Mouse (Mus musculus) testis, adult 2 months (tissue): ENCODE data around the gene Car14. TPM values are rescaled to one million over a fixed set of nuclear protein-coding genes. Genes with fewer than 3 reads are reported as not detected.
A peak's percentile ranks its signal among the peaks of the same experiment; 100 is the strongest.
"Not testable (repeated sequence)": the region's sequence is repeated elsewhere in the genome, so short reads cannot be mapped to it uniquely, and the experiment has no call there.

Experiments used
- H3K27ac ChIP-seq: fragments of 200-500 bp; 2 replicates; pipeline ENCODE4 v1.5.1; 2012; ENCODE audit warnings: low read depth, low read length; ENCODE audit not compliant: control insufficient read depth, insufficient read depth
- H3K27me3 ChIP-seq: fragments of 200-500 bp; 2 replicates; pipeline ENCODE4 v1.6.1; 2012; ENCODE audit warnings: mild to moderate bottlenecking, low read length, moderate library complexity; ENCODE audit not compliant: control insufficient read depth, insufficient read depth
- H3K36me3 ChIP-seq: fragments of 200-500 bp; 2 replicates; pipeline ENCODE4 v1.6.1; 2012; ENCODE audit warnings: mild to moderate bottlenecking, low read length; ENCODE audit not compliant: control insufficient read depth, insufficient read depth
- H3K4me1 ChIP-seq: fragments of 200-500 bp; 2 replicates; pipeline ENCODE4 v1.6.1; 2012; ENCODE audit warnings: low read length; ENCODE audit not compliant: control insufficient read depth, insufficient read depth
- H3K4me3 ChIP-seq: fragments of 200-500 bp; 2 replicates; pipeline ENCODE4 v1.5.1; 2012; ENCODE audit warnings: low read depth, mild to moderate bottlenecking, low read length, moderate library complexity, mixed read lengths; ENCODE audit not compliant: control insufficient read depth
- CTCF ChIP-seq: fragments of 200-500 bp; IDR thresholded peaks from 2 replicates; pipeline ENCODE4 v1.5.1; 2012; ENCODE audit warnings: low read depth, mild to moderate bottlenecking, inconsistent platforms, low read length, moderate library complexity; ENCODE audit not compliant: control insufficient read depth, insufficient read depth, insufficient replicate concordance
- POLR2A ChIP-seq: fragments of 200-500 bp; IDR thresholded peaks from 2 replicates; pipeline ENCODE4 v1.6.1; 2012; ENCODE audit warnings: low read depth, mild to moderate bottlenecking, inconsistent platforms, low read length, moderate library complexity; ENCODE audit not compliant: control insufficient read depth
- polyA plus RNA-seq: library from polyadenylated mRNA; depleted of rRNA; stranded (reverse); fragments of >200 nt; gene quantifications from 2 replicates; pipeline ENCODE4 v1.2.3, GENCODE M21; 2012

The Car14 gene
- polyA plus RNA-seq, 1 experiment: 2.0 TPM

DNA sequence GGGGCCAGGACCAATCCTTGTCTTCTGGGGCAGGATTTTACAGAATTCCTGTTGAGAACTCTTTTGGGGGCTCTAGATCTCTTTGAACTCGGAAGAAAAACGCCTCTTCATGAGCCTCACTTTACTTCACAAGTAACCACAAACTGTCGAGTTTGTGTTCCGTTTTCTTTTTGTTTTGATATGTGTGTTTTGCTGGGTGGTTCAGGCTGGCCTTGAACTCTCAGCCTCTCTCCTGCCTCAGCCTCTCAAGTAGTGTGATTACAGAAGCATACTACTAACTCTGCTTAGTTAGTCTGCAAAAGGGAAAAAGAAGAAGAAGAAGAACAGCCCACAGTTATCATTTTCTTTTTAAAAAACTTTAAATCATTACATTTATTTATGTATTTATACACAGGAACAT is 19.7 kb upstream of the Car14 start:
- Histone ChIP-seq H3K4me3 (no peak overlapping the region), H3K4me1 (peaks cover 6% of the 10 kb centered on the region), H3K27me3 (no peaks in the 10 kb centered on the region), H3K27ac (no peak overlapping the region), H3K36me3 (no peaks in the 10 kb centered on the region)
- no peak for TF ChIP-seq CTCF
- TF ChIP-seq POLR2A: no peak

DNA sequence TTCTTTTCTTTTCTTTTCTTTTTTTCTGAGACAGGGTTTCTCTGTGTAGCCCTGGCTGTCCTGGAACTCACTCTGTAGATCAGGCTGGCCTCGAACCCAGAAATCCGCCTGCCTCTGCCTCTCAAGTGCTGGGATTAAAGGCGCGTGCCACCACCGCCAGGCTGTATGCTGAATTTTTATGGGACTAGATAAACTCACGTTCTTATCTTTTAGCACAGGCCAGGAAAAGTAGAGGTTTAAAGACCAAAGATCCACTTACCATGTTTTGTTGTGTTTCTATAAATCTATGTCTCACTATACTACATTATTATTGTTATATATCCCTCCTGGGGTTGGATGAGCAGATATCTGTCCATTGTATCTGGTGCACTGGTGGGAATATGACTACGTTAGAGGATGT is 18.9 kb upstream of the Car14 start:
- not testable (repeated sequence) for H3K27me3 ChIP-seq, H3K4me3 ChIP-seq

DNA sequence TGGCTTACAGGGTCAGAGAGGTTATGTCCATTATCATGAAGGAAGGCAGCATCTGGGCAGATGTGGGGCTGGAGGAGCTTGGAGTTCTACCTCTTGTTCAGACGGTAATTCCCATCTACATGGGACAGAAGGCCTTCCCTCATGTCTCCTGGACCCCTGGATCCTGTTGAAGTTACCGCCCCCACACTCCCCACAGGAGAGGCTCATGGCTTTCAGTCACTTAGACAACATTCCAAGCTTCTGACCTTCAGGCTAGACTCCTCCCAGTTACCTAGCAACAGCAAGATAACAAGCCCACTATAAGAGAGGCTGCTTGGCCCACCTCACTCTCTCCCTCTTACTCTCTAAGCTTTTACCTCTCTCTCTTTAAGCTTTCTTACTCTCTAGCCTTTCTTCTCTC is 16.0 kb upstream of the Car14 start:
- H3K27ac ChIP-seq, H3K36me3 ChIP-seq, H3K27me3 ChIP-seq, H3K4me1 ChIP-seq: not testable (repeated sequence)
- peak overlapping the region; percentile 72 for H3K4me3 ChIP-seq

More for the DNA sequence above, 18.9 kb upstream of the Car14 start:
- not testable (repeated sequence) for H3K4me1 ChIP-seq, H3K27ac ChIP-seq, H3K36me3 ChIP-seq

DNA sequence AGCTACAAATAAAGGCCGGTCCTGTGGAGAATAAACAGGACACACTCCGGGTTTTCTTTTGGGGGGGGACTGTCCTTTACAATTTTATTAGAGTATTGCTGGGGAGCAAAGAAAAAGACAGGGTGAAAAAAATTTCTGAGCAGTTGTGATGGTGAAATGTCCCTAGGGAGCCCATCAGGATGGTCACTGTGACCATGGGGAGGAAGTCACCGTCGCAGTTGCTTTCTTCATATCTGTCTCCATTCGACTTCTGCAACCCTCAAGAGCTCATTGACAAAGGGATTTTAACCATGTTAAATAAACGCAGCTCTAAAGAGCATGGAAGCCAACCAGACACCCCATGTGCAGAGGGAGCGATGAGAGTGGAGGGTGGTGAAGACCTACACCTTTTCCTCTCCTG is 12.3 kb upstream of the Car14 start:
- TF ChIP-seq CTCF (no peak), POLR2A (no peak)
- no peaks in the 10 kb centered on the region for H3K27me3 ChIP-seq
- H3K36me3 ChIP-seq: no peaks in the 10 kb centered on the region
- H3K27ac ChIP-seq: no peak overlapping the region
- H3K4me3 ChIP-seq: no peak overlapping the region
- no peaks in the 10 kb centered on the region; the same call in 1 of the 2 replicates for H3K4me1 ChIP-seq

DNA sequence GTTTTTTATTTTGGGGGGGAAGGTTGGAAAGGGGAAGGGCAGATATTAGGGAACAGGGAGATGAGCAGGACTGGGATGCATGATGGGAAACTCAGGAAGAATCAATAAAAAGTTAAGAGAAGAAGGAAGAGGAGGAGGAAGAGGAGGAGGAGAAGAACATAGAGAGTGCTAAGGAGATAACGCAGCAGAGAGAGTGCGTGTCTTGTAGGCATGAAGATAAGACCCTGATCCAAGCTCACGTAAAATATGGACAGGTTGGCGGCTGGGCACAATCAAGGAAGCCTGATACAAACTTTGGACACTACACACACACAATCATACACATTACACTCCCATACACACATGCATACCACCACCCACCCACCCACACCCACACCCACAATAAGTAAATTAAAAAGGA is 10.2 kb upstream of the Car14 start:
- Histone ChIP-seq H3K36me3 (no peaks in the 10 kb centered on the region), H3K4me1 (no peaks in the 10 kb centered on the region), H3K27ac (no peak overlapping the region), H3K4me3 (no peak overlapping the region), H3K27me3 (no peaks in the 10 kb centered on the region)
- TF ChIP-seq CTCF (no peak), POLR2A (no peak)

DNA sequence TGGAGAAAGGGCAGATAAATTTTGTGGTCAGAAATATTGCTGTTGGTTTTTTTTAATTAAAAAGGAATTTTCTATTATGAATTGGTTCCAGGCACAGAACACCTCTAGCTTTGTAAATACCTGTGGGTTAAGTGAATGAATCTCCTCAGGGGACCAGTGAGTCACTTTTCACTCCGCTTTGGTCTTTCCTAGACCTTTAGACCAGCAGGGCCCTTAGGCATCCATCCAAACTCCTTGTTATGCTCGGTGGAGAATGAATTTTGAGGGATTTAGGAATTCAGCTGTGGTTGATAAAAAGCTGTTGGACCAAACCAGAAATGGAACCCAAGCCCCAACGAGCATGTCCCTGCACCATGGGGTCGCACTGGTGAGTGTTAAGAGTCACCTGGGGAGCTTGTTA is 3.1 kb upstream of the Car14 start:
- no peaks in the 10 kb centered on the region for H3K36me3 ChIP-seq
- no peak overlapping the region for H3K4me3 ChIP-seq
- H3K27ac ChIP-seq: no peak overlapping the region
- no peaks in the 10 kb centered on the region for H3K27me3 ChIP-seq
- TF ChIP-seq POLR2A (no peak), CTCF (no peak)
- peaks cover 13% of the 10 kb centered on the region for H3K4me1 ChIP-seq

DNA sequence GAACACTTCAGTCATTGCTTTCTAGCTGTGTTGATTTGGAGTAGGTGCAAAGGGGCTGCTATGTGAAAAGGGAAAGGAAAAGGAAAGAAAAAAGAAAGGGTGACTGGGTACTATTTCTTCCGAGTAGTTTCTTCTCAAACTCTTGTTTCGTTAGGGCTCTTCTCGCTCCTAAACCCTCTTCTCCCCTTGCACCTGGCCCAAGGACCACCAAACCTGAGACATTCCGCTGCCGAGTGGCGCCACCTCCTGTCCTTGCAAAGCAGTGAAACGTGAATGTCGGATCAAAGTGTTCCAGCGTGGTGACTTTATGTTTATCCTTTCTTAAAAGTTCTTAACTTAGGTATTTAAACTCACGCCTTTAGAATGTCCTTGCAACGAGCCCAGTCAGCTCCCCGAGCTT is 2.4 kb upstream of the Car14 start:
- no peak overlapping the region for H3K27ac ChIP-seq
- H3K4me1 ChIP-seq: peaks cover 13% of the 10 kb centered on the region
- H3K27me3 ChIP-seq: no peaks in the 10 kb centered on the region
- TF ChIP-seq POLR2A (no peak), CTCF (peak; percentile 71; the same call in 1 of the 2 replicates)
- H3K36me3 ChIP-seq: no peaks in the 10 kb centered on the region
- no peak overlapping the region for H3K4me3 ChIP-seq

DNA sequence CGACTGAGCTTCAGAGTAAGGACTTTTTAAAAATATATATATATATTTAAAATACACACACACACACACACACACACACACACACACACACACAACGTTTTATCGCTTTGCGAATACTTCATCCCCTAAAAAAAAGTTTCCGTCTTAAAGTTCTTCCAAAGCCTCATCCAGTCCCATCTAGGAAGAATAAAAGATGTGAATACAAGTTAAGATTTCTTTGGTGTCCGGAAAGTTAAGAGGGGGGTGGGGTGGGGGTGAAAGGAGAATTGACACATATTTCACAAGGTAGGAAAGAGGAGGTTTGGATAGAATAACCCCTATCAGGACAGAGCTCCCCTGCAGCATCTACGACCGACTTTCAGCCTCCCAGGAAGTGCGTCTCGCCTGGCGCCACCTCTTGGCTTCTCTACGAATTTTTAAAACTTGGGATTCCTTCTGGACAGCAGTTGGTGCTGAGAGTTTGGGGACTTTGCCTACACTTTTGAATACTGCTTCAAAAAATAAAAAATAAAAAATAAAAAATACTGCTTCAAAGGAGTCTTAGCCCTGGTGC is 1.5 kb upstream of the Car14 start:
- Histone ChIP-seq H3K4me1 (peaks cover 16% of the 10 kb centered on the region), H3K27me3 (no peaks in the 10 kb centered on the region), H3K4me3 (no peak overlapping the region), H3K27ac (no peak overlapping the region), H3K36me3 (no peaks in the 10 kb centered on the region)
- TF ChIP-seq POLR2A (no peak), CTCF (peak; percentile 21; the same call in 1 of the 2 replicates)
